Mouse (Mus musculus) ES-E14 (cell line): Measurements from ENCODE around the gene Sfrp2. TPM values are rescaled to one million over a fixed set of nuclear protein-coding genes. Genes with fewer than 3 reads are reported as not detected.

ENCODE experiments used
- DNase-seq: peaks from one replicate; pipeline ENCODE4 v3.0.0-alpha.2; 2013; ENCODE audit warnings: low read depth, low spot score
- H3K27ac ChIP-seq: 2 replicates; pipeline ENCODE4 v1.5.1; 2012; ENCODE audit warnings: low read depth, mild to moderate bottlenecking, low read length, moderate library complexity, mixed read lengths; ENCODE audit not compliant: poor library complexity, insufficient read depth, severe bottlenecking
- H3K36me3 ChIP-seq: 2 replicates; pipeline ENCODE4 v1.6.1; 2012; ENCODE audit warnings: mild to moderate bottlenecking, low read length, moderate library complexity, mixed read lengths; ENCODE audit not compliant: control insufficient read depth, poor library complexity, insufficient read depth, severe bottlenecking
- H3K4me1 ChIP-seq, 2 experiments: fragments of 150-350 bp in 1 of 2; sonication (generic) in 1 of 2; 2 replicates each; pipeline ENCODE4 v1.6.1; 2012; ENCODE audit warnings: low read length in 2 of 2, mild to moderate bottlenecking in 1 of 2, mixed read lengths in 1 of 2; ENCODE audit not compliant: control insufficient read depth in 2 of 2, insufficient read depth in 2 of 2, poor library complexity in 1 of 2
- H3K4me3 ChIP-seq, 2 experiments: fragments of 150-350 bp in 1 of 2; sonication (generic) in 1 of 2; 2 replicates each; pipeline ENCODE4 v1.5.1; 2012; ENCODE audit warnings: low read length in 2 of 2, low read depth in 1 of 2, mild to moderate bottlenecking in 1 of 2, mixed read lengths in 1 of 2; ENCODE audit not compliant: insufficient read depth in 1 of 2, poor library complexity in 1 of 2, severe bottlenecking in 1 of 2
- H3K9ac ChIP-seq: 2 replicates; pipeline ENCODE4 v1.6.1; 2012; ENCODE audit warnings: low read depth, mild to moderate bottlenecking, low read length, mixed read lengths; ENCODE audit not compliant: poor library complexity, insufficient read depth, severe bottlenecking
- H3K9me3 ChIP-seq: fragments of 150-350 bp; sonication (generic); 2 replicates; pipeline ENCODE4 v1.6.1; 2012; ENCODE audit warnings: low read depth, mild to moderate bottlenecking, low read length; ENCODE audit not compliant: control insufficient read depth, insufficient read depth
- CHD2 ChIP-seq: IDR thresholded peaks from 2 replicates; pipeline ENCODE4 v1.6.1; 2014; ENCODE audit warnings: mild to moderate bottlenecking, low read depth, low read length, inconsistent platforms
- HCFC1 ChIP-seq: IDR thresholded peaks from 2 replicates; pipeline ENCODE4 v1.6.1; 2012; ENCODE audit warnings: low read length, inconsistent platforms, borderline replicate concordance; ENCODE audit not compliant: insufficient read depth
- MAFK ChIP-seq: IDR thresholded peaks from 2 replicates; pipeline ENCODE4 v1.6.1; 2014; ENCODE audit warnings: mild to moderate bottlenecking, low read depth, low read length, inconsistent platforms; ENCODE audit not compliant: insufficient read depth
- ZC3H11A ChIP-seq: IDR thresholded peaks from 2 replicates; pipeline ENCODE4 v1.6.1; 2012; ENCODE audit warnings: low read depth, mild to moderate bottlenecking, inconsistent platforms, low read length, borderline replicate concordance
- ZNF384 ChIP-seq: IDR thresholded peaks from 2 replicates; pipeline ENCODE4 v1.6.1; 2012; ENCODE audit warnings: low read depth, low read length, inconsistent platforms
- in situ Hi-C, 2 experiments: fragments of 600-800 bp; cut with MboI; formaldehyde crosslinking; loops; one replicate each; pipeline ENCODE4 v1.15.1; 2025; ENCODE audit warnings: low sequenced_read_pairs in 2 of 2, inconsistent platforms in 1 of 2; ENCODE audit not compliant: unreplicated experiment in 2 of 2
- total RNA-seq: library from RNA; depleted of rRNA; stranded (reverse); fragments of 300-350 nt; gene quantifications from 2 replicates; pipeline ENCODE4 v1.2.3, GENCODE M21; 2012; rRNA removed

Gene Sfrp2
- total RNA-seq, 1 experiment = 29.5 TPM

- H3K9ac ChIP-seq = no peak overlapping the region
- no peaks in the 10 kb centered on the region for H3K9me3 ChIP-seq
- no peak for TF ChIP-seq ZC3H11A
- no peak for TF ChIP-seq ZNF384
- TF ChIP-seq CHD2 = no peak
- no peak overlapping the region for H3K27ac ChIP-seq
- no peaks in the 10 kb centered on the region for H3K4me1 ChIP-seq
- DNase-seq = no peak
- H3K4me3 ChIP-seq = no peak overlapping the region
- no peaks in the 10 kb centered on the region for H3K36me3 ChIP-seq
- in situ Hi-C loops = no loop called here
Observed at GRCm38 (mm10) chr3:83811987-83812386, 45.9 kb downstream of the Sfrp2 start.

- no peaks in the 10 kb centered on the region for H3K4me1 ChIP-seq
- in situ Hi-C loops = no loop called here
- no peaks in the 10 kb centered on the region for H3K36me3 ChIP-seq
- no peaks in the 10 kb centered on the region for H3K9me3 ChIP-seq
- TF ChIP-seq ZC3H11A = no peak
- TF ChIP-seq MAFK = no peak
- TF ChIP-seq CHD2 = no peak
- TF ChIP-seq HCFC1 = no peak
- no peak for TF ChIP-seq ZNF384
- DNase-seq = no peak
- H3K27ac ChIP-seq = no peak overlapping the region
- H3K4me3 ChIP-seq = no peak overlapping the region
- no peak overlapping the region for H3K9ac ChIP-seq
Observed at GRCm38 (mm10) chr3:83812863-83813262, 46.7 kb downstream of the Sfrp2 start.

- DNase-seq = no peak
- no peak for TF ChIP-seq CHD2
- no peak for TF ChIP-seq HCFC1
- no peak for TF ChIP-seq MAFK
- no peak for TF ChIP-seq ZC3H11A
- TF ChIP-seq ZNF384 = no peak
- in situ Hi-C loops = no loop called here
- Histone ChIP-seq H3K36me3 (no peaks in the 10 kb centered on the region), H3K9me3 (no peaks in the 10 kb centered on the region), H3K4me1 (no peaks in the 10 kb centered on the region), H3K9ac (no peak overlapping the region), H3K4me3 (no peak overlapping the region), H3K27ac (no peak overlapping the region)
Observed at GRCm38 (mm10) chr3:83816372-83816925, 50.3 kb downstream of the Sfrp2 start.

- no peaks in the 10 kb centered on the region for H3K9me3 ChIP-seq
- H3K4me1 ChIP-seq = no peaks in the 10 kb centered on the region
- DNase-seq = no peak
- H3K27ac ChIP-seq = no peak overlapping the region
- no peak overlapping the region for H3K4me3 ChIP-seq
- TF ChIP-seq ZNF384 (no peak), MAFK (no peak), ZC3H11A (no peak), HCFC1 (no peak), CHD2 (no peak)
- H3K9ac ChIP-seq = no peak overlapping the region
- in situ Hi-C loops = no loop called here
- no peaks in the 10 kb centered on the region for H3K36me3 ChIP-seq
Observed at GRCm38 (mm10) chr3:83823774-83824173, 57.7 kb downstream of the Sfrp2 start.

Other genes starting within 250 kb of the Sfrp2 start
- gene Tlr2, start 75.4 kb downstream of the Sfrp2 start, total RNA-seq = 11.8 and 13.8 TPM in 2 replicates